Mouse (Mus musculus): ENCODE measurements at regions not wholly inside any gene's neighbourhood (a gene's known extent, or its start where the extent isn't known, plus 50 kb on each side); places are given as distances from the start of the nearest gene placed in this dataset.

DNA sequence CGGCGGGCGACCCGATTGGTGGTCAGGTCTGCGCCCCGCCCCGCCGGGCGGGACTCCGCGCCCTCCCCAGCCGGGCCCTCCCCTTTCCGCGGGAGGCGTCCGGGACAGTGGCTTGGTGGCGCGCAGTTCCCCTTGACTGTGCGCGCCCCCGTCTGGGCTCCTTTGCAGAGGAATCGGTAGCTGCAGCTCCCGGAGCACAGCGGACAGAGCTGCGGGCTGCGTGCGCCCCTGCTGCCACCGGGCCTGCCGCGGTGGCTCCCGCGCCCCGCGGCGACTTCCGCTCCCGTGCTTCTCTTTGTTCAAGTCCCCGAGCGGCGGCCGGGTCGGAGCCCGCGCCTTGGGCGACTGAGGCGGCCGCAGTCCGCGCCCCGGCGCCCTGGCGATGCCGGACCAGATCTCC lies 566.6 kb upstream of the Gm21863 start:
- in situ Hi-C loops (cut with MboI, MseI): loop anchor here (5.0 kb wide), 1 partner anchor 1230 kb away; no protein-coding TSS in a partner anchor

Data from regulatory T cell (primary cell).